Mouse (Mus musculus) forebrain, embryonic 13.5 days (tissue): ENCODE data around the gene Uqcc2. TPM values are rescaled to one million over a fixed set of nuclear protein-coding genes. Genes with fewer than 3 reads are reported as not detected.

Experiments used
- ATAC-seq: fragments of 200-750 bp; cut with Nextera tagmentation; 2 replicates; pipeline ENCODE4 v1.8.0; 2017
- H3K27ac ChIP-seq: fragments of 300-500 bp; sonication (generic); 2 replicates; pipeline ENCODE4 v1.5.1; 2015; ENCODE audit warnings: inconsistent platforms, mild to moderate bottlenecking, moderate library complexity
- H3K27me3 ChIP-seq: fragments of 300-500 bp; sonication (generic); 2 replicates; pipeline ENCODE4 v1.6.1; 2015; ENCODE audit warnings: mild to moderate bottlenecking, inconsistent platforms
- H3K36me3 ChIP-seq: fragments of 300-500 bp; sonication (generic); 2 replicates; pipeline ENCODE4 v1.6.1; 2015; ENCODE audit warnings: mild to moderate bottlenecking, inconsistent platforms; ENCODE audit not compliant: poor library complexity, severe bottlenecking
- H3K4me1 ChIP-seq: fragments of 300-500 bp; sonication (generic); 2 replicates; pipeline ENCODE4 v1.6.1; 2015; ENCODE audit warnings: inconsistent platforms
- H3K4me2 ChIP-seq: fragments of 300-500 bp; sonication (generic); 2 replicates; pipeline ENCODE4 v1.6.1; 2015; ENCODE audit warnings: inconsistent platforms, mild to moderate bottlenecking, moderate library complexity
- H3K4me3 ChIP-seq: fragments of 300-500 bp; sonication (generic); 2 replicates; pipeline ENCODE4 v1.5.1; 2015; ENCODE audit warnings: mild to moderate bottlenecking, inconsistent platforms
- H3K9ac ChIP-seq: fragments of 300-500 bp; sonication (generic); 2 replicates; pipeline ENCODE4 v1.6.1; 2015; ENCODE audit warnings: mild to moderate bottlenecking, inconsistent platforms
- H3K9me3 ChIP-seq: fragments of 300-500 bp; sonication (generic); replicated peaks from 2 replicates; pipeline ENCODE4 v1.6.1; 2016; ENCODE audit warnings: inconsistent platforms
- WGBS: fragments of 180-500 bp; shearing (Covaris S2); methylation state at CpG from one replicate; pipeline ENCODE4 v1.1.7; 2015; 5-methylcytosine and 5-hydroxymethylcytosine counted together
- polyA plus RNA-seq: library from polyadenylated mRNA; unstranded; fragments of >200 nt; fragmentation: Nextera tagmentation; extraction: Ambion mirVana; gene quantifications from 2 replicates; pipeline ENCODE4 v1.2.1, GENCODE M21; 2015

Gene Uqcc2
- polyA plus RNA-seq, 1 experiment from 2014 or later: 318 TPM

DNA sequence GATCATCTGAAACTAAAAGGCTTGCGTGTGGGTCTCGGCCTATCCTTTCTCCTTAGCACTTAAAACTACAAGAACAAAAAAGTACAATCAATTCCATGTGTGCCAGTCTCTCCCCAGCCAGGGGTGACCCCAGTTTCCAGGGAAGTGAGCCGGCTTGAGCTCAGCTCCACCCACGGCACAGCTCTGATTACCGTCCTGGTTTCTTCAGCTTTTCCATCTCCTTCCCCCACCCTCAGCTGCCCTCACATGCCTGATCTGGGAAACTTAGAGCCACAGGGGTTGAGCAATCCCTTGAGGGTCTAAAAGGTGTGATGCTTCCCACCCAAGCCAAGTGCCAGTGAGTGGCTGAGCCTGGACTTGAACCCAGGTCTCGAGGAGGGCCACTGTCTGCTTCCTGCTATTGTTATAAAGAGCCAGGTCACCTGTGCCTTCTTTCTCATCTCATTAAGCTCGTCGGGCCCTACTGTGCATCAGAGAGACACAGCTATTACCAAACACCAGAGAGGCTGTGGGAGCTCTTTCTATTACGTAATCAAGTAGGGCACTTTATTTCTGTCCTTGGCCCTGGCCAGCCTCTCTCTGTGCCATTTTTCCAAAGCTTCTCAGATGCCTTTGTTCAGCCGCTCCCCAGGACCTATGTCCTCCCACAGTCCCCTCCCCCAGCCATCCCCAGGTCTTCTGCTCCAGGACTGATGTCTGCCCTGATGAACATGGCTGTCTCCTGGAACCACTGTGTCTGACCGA lies 36.4 kb upstream of the Uqcc2 start:
- H3K36me3 ChIP-seq: no peaks in the 10 kb centered on the region
- no peaks in the 10 kb centered on the region for H3K9me3 ChIP-seq
- 73% methylated on average over 11 of the region's 11 CpGs for WGBS
- peaks cover 4% of the 10 kb centered on the region; the same call in 1 of the 2 replicates for H3K4me1 ChIP-seq
- no peak overlapping the region for H3K27ac ChIP-seq
- no peak overlapping the region for H3K9ac ChIP-seq
- no peaks in the 10 kb centered on the region for H3K27me3 ChIP-seq
- H3K4me3 ChIP-seq: no peak overlapping the region
- ATAC-seq: no peak
- H3K4me2 ChIP-seq: no peak overlapping the region

DNA sequence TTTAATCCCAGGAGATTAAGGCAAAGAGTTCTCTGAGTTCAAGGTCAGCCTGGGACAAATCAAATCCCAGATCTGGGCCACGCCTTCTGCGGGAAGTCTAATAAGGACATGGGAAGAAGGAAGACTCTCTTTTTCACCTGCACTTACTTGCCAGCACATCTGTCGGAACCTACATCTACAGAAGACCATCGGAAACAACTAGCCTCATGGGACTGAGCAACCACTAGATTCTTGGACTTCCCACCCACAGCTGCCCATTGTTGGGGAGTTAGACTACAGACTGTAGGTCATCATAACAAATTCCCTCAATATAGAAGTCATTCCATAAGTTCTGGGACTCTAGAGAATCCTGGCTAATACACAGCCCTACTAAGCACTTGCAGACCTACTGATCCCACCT lies 34.9 kb upstream of the Uqcc2 start:
- no peaks in the 10 kb centered on the region for H3K36me3 ChIP-seq
- no peaks in the 10 kb centered on the region for H3K27me3 ChIP-seq
- no peaks in the 10 kb centered on the region for H3K4me1 ChIP-seq
- H3K9me3 ChIP-seq: no peaks in the 10 kb centered on the region
- H3K4me2 ChIP-seq: no peak overlapping the region
- H3K4me3 ChIP-seq: no peak overlapping the region
- no peak overlapping the region for H3K9ac ChIP-seq
- H3K27ac ChIP-seq: no peak overlapping the region
- 97% methylated on average over 4 of the region's 4 CpGs for WGBS
- ATAC-seq: no peak

DNA sequence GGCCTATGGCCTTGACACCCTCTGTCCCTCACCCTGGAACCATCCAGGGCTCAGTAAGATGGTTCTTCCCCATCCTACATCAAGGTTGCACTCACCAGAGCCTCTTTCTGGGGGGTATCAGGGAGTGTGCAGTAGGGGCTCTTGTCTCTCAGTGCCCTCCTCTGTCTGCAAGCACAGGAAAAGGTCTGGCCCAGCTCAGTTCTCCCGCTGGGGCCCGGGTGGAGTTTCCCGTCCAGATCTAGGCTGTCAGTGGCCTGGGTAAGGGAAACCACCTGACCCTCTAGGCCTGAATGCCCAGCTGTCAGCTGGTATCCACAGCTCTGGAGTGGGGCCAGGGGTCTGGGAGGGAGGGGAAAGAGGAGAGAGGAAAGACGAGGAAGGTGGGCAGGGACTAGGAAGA lies 33.8 kb upstream of the Uqcc2 start, which contains the start of gene Ip6k3:
Gene Ip6k3 (minus strand): TSS at position 251 of the 400 bp plus-strand sequence.
- WGBS: 67% methylated on average over 4 of the region's 4 CpGs
- H3K36me3 ChIP-seq: no peaks in the 10 kb centered on the region
- no peak within 1 kb of the TSS for H3K4me2 ChIP-seq
- no peak for ATAC-seq
- no peak within 1 kb of the TSS for H3K4me3 ChIP-seq
- no peak within 1 kb of the TSS for H3K9ac ChIP-seq
- H3K4me1 ChIP-seq: no peaks in the 10 kb centered on the region
- no peaks in the 10 kb centered on the region for H3K27me3 ChIP-seq
- no peak within 1 kb of the TSS for H3K27ac ChIP-seq
- no peaks in the 10 kb centered on the region for H3K9me3 ChIP-seq

DNA sequence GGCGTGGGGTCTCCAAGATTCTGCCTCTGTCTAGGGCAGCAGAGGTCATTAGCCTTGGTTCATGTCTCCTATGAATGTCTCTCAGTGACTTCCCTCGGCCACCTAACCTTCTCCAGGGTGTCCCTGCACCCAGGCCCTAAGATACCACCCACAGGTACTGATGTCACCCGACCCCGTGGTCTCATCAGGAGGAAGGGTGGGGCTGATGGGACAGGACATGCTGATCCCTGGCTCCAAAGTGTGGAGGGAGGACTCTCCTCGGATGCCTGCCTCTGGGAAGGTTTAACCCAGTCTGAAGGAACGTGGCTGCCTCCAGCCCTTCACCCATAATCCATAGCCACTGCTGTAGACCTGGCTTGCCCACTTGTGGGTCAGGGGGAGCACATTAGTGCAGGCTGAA lies 33.2 kb upstream of the Uqcc2 start:
- 83% methylated on average over 6 of the region's 6 CpGs for WGBS
- H3K27me3 ChIP-seq: no peaks in the 10 kb centered on the region
- H3K4me2 ChIP-seq: no peak overlapping the region
- ATAC-seq: no peak
- H3K9ac ChIP-seq: no peak overlapping the region
- H3K9me3 ChIP-seq: no peaks in the 10 kb centered on the region
- no peak overlapping the region for H3K27ac ChIP-seq
- H3K4me3 ChIP-seq: no peak overlapping the region
- H3K4me1 ChIP-seq: no peaks in the 10 kb centered on the region
- H3K36me3 ChIP-seq: no peaks in the 10 kb centered on the region

DNA sequence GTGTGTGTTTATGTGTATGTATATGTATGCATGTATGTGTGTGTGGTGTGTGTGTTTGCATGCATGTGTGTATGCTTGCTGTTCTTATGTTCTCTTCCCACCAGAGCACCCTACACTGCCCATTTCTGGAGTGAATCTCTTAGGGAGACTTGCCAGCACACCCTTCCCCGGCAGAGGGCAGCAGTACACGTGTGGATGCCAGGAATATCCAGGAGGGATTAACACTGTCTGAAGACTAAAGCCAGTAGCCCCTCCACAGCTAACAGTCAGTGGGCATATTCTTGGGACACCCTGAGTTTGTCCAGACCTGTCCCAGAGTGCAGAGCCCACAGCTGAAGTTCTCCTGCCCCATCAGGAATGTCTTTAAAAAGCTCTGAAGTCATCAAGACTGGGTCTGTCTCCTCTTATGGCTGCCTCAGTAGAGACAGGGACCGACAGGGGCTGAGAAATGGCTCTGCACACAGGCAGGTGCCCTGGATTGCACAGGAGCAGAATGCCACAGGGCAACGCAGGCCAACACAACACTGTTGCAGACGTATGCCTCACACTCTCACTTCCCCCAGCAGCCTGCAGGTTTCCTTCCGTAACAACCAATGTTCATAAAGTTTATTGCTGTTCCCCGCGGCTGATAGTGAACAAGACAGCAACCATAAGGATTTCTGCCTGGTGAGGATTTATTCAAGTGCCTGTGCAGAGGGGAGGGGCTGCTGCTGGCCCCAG lies 31.5 kb upstream of the Uqcc2 start:
- ATAC-seq: peak; percentile 38; the same call in 1 of the 2 replicates
- no peaks in the 10 kb centered on the region for H3K36me3 ChIP-seq
- no peak overlapping the region for H3K27ac ChIP-seq
- H3K9ac ChIP-seq: no peak overlapping the region
- no peak overlapping the region for H3K4me3 ChIP-seq
- no peaks in the 10 kb centered on the region for H3K4me1 ChIP-seq
- H3K9me3 ChIP-seq: no peaks in the 10 kb centered on the region
- no peak overlapping the region for H3K4me2 ChIP-seq
- H3K27me3 ChIP-seq: no peaks in the 10 kb centered on the region
- whole genome bisulfite sequencing: 70% methylated on average over 8 of the region's 8 CpGs

DNA sequence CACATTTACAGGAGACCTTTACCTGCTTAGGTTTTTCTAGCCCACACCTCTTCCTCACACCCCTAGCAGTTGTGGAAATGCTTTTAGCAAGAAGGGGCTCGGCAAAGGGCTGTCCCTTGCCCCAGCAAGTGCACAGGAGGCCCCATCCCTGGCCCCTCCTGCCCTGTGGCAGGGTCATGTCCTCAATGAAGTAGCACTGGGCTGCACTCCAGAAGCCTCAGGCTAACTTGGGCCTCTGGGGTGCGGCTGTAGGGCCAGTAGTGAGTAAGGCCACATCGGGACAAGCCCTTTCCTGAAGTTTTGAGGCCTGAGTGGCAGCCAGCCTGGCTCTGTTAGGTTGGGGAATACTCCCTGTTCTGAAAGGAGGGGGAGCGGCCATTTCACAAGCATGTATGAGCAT lies 27.2 kb upstream of the Uqcc2 start:
- Histone ChIP-seq H3K9me3 (no peaks in the 10 kb centered on the region), H3K4me1 (no peaks in the 10 kb centered on the region), H3K4me2 (no peak overlapping the region), H3K9ac (no peak overlapping the region), H3K36me3 (no peaks in the 10 kb centered on the region), H3K27ac (no peak overlapping the region), H3K27me3 (no peaks in the 10 kb centered on the region), H3K4me3 (no peak overlapping the region)
- ATAC-seq: no peak
- WGBS: 76% methylated on average over 4 of the region's 4 CpGs

DNA sequence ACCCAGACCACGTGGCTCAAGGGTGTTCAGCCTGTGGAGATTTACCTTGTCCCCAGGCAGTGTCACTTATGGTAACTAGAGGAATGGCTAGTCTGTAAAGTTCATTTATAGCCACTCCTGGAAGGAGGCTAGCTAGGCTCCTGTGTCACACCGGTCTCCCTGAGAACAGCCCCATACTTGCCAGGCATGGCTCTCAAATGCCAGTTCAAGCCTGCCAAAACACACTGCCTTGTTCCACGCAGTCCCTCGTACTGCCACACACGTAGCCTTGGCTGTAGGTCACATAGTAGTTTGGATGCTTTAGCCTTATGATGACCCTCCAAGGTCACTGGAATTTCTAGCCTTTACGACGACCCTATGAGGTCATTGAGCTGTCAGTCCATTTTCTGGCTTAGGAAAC lies 25.5 kb upstream of the Uqcc2 start:
- Histone ChIP-seq H3K36me3 (no peaks in the 10 kb centered on the region), H3K4me3 (no peak overlapping the region), H3K9ac (no peak overlapping the region), H3K4me2 (no peak overlapping the region), H3K27me3 (no peaks in the 10 kb centered on the region), H3K27ac (no peak overlapping the region), H3K4me1 (no peaks in the 10 kb centered on the region), H3K9me3 (no peaks in the 10 kb centered on the region)
- WGBS: 81% methylated on average over 7 of the region's 7 CpGs
- no peak for ATAC-seq

DNA sequence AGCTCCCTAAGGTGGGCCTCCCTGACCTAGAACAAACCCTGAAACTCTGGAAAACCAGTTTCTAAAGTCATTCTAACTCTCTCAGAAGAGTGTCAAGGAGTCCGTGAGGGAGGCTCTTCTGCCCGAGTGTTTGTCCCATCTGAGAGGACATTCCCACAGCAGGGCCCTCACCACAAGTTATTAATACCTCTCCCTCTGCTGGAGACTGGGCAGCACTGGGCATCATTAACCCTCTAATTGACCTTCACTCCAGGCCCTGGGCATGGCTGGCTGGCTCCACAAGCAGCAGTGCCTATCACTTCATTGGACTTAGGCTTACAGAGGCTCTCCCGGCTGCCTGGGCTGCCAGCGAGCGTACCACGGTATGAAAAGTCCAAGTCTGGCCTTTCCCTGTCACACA lies 24.7 kb upstream of the Uqcc2 start:
- no peak overlapping the region for H3K9ac ChIP-seq
- no peaks in the 10 kb centered on the region for H3K4me1 ChIP-seq
- no peak overlapping the region for H3K4me3 ChIP-seq
- no peak overlapping the region for H3K27ac ChIP-seq
- 85% methylated on average over 6 of the region's 6 CpGs for WGBS
- no peak overlapping the region for H3K4me2 ChIP-seq
- no peaks in the 10 kb centered on the region for H3K27me3 ChIP-seq
- no peaks in the 10 kb centered on the region for H3K9me3 ChIP-seq
- H3K36me3 ChIP-seq: no peaks in the 10 kb centered on the region
- ATAC-seq: no peak

DNA sequence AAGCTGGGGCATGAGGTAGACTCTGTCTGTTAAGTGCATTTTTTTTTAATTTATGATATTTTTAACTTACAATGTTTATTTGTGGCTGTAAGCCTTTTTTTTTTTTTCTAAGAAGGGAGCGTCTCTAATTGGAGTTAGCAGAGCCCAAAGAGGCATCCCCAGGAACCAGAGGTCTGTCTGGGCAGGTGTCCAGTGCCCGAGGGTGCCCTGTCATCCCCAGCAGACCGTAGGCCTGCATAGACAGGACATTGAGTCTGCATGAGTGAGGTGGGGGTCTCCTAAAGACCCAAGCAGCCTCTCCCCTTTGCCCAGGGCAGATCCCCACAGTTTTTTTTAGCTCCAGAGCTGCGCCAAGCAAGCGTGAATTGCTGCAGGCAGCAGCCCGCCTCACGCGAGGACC lies 22.0 kb upstream of the Uqcc2 start:
- Histone ChIP-seq H3K4me2 (no peak overlapping the region), H3K27ac (no peak overlapping the region), H3K4me3 (no peak overlapping the region), H3K9ac (no peak overlapping the region), H3K27me3 (no peaks in the 10 kb centered on the region), H3K4me1 (no peaks in the 10 kb centered on the region), H3K9me3 (no peaks in the 10 kb centered on the region), H3K36me3 (no peaks in the 10 kb centered on the region)
- ATAC-seq: no peak
- WGBS: 80% methylated on average over 8 of the region's 8 CpGs

DNA sequence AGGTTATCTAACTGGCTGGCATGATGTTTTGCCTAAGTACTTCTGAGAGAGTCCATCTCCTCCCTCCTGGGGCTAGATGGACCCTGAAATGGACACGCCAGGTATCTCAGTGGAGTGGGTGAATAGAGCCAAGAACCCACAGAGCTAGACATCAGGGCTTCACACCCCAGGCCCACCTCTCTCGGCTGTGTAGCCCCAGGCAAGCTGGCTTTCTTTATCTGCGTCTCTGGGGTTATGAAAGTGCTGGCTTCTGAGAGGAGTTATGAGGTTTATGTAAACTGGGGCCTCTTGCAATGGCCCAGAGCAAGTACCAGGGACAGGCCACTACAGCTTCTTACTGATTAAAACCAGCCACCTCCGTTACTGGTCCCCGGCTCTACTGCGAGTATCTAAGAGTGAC lies 21.2 kb upstream of the Uqcc2 start:
- Histone ChIP-seq H3K4me3 (no peak overlapping the region), H3K9me3 (no peaks in the 10 kb centered on the region), H3K27ac (no peak overlapping the region), H3K4me2 (no peak overlapping the region), H3K4me1 (no peaks in the 10 kb centered on the region), H3K36me3 (no peaks in the 10 kb centered on the region), H3K27me3 (no peaks in the 10 kb centered on the region), H3K9ac (no peak overlapping the region)
- 91% methylated on average over 6 of the region's 6 CpGs for WGBS
- ATAC-seq: no peak

DNA sequence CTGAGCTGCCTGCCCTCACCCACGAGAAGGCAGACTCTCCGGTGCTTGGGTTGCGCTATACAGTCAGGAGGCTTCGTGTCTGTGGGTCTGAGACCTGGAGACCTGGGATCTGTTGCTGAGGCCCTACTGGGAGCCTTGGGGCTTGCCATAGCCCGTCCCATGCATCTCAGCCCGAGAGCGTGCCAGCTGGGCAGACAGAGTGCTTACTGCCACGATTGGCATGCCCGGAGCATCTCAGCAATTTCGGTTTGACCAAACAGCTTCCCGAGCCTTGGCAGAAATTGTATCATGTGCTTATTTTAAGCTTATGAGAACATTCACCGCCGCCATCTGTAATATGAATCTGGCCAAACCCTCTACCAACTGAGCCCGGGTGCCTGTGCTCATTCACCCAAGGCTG lies 20.5 kb upstream of the Uqcc2 start:
- H3K4me2 ChIP-seq: no peak overlapping the region
- no peak overlapping the region for H3K4me3 ChIP-seq
- H3K27me3 ChIP-seq: no peaks in the 10 kb centered on the region
- 90% methylated on average over 14 of the region's 14 CpGs for WGBS
- H3K9ac ChIP-seq: no peak overlapping the region
- no peaks in the 10 kb centered on the region for H3K4me1 ChIP-seq
- no peaks in the 10 kb centered on the region for H3K36me3 ChIP-seq
- H3K9me3 ChIP-seq: no peaks in the 10 kb centered on the region
- H3K27ac ChIP-seq: no peak overlapping the region
- no peak for ATAC-seq

DNA sequence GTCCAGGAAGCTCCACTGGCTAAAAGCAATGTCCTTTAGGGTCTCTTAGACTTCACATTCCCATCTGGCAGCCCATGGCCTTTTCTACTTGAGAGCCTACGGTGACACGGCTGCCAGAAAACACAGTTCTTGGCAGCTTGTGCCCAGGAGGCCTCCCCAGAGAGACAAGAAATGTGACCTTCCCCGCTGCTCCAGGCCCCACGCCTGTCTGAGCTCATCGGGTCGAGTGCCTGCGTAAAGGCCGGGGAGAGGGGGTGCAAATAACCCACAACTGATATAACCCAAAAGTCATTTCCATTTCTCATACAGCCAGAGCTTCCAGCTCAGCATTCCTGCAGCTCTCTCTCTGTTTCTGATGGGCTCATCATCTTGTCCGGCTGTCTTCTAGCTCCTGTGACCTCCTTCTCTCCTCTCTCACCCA lies 20.1 kb upstream of the Uqcc2 start:
- H3K27me3 ChIP-seq: no peaks in the 10 kb centered on the region
- WGBS: 80% methylated on average over 9 of the region's 9 CpGs
- no peak overlapping the region for H3K4me2 ChIP-seq
- H3K36me3 ChIP-seq: no peaks in the 10 kb centered on the region
- no peak for ATAC-seq
- H3K9ac ChIP-seq: no peak overlapping the region
- H3K27ac ChIP-seq: no peak overlapping the region
- H3K4me3 ChIP-seq: no peak overlapping the region
- no peaks in the 10 kb centered on the region for H3K9me3 ChIP-seq
- no peaks in the 10 kb centered on the region; the same call in 1 of the 2 replicates for H3K4me1 ChIP-seq
